In the genomic region with DNA sequence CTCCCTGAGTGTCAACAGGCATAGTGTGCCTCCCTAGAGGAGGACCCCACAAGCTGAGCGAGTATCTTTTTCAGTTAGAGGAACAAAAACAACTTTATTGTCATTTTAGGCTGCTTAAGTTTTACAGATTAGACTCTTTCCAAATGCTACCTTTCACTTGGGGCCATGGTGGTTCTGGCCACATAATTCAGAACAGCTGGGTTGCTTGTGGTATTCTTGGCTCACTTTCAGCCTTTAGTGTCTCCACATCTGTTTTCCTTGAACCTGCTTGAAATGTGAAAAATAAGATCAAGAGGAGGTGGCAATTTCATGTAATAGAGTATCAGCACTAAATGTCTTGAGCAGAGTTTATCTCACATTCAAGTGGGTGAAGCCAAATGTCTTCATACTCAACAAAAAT, we compare ENCODE assay signal across 25 mouse cellular contexts.
DNase-seq lines count a peak whose midpoint lies in the region; ATAC-seq lines count a peak whose summit lies in the region.
"Had no signal": no experiment of that assay in that cellular context is flagged by ENCODE, and none has a peak within 500 bp of the region (broad histone marks: within the 10 kb centered on the region; RNA-seq: fewer than 3 reads in every experiment).

No protein-coding gene starts in this region.

- H3K27me3 ChIP-seq in embryonic facial prominence, embryonic 13.5 days, result peaks cover 3% of the 10 kb centered on the region; the same call in 1 of the 2 replicates
- H3K27me3 ChIP-seq in heart, embryonic 12.5 days (replicated peaks), result no peaks in the 10 kb centered on the region
- H3K27me3 ChIP-seq: CH12.LX; forebrain, embryonic 15.5 days; heart, embryonic 13.5 days; lung, embryonic 15.5 days; megakaryocyte, embryonic 14.5 days; midbrain, embryonic 13.5 days; neural tube, embryonic 13.5 days had no signal

- H3K9ac ChIP-seq in embryonic facial prominence, embryonic 13.5 days, result no peak overlapping the region
- no peak overlapping the region for H3K9ac ChIP-seq in heart, embryonic 12.5 days
- H3K9ac ChIP-seq: forebrain, embryonic 15.5 days; heart, embryonic 13.5 days; lung, embryonic 15.5 days; midbrain, embryonic 13.5 days; neural tube, embryonic 13.5 days had no signal

- H3K9me3 ChIP-seq in embryonic facial prominence, embryonic 13.5 days, result no peaks in the 10 kb centered on the region
- H3K9me3 ChIP-seq in heart, embryonic 12.5 days (replicated peaks), result no peaks in the 10 kb centered on the region
- H3K9me3 ChIP-seq: forebrain, embryonic 10.5 days; forebrain, embryonic 15.5 days; heart, embryonic 13.5 days; lung, embryonic 15.5 days; megakaryocyte, embryonic 14.5 days; midbrain, embryonic 13.5 days; neural tube, embryonic 13.5 days had no signal

- 0 out of 2 replicates have a peak, but pooled peaks have one; percentile 6 for ATAC-seq in embryonic facial prominence, embryonic 13.5 days (ENCODE audit: insufficient number of reproducible peaks, insufficient read depth, low FRiP score, low TSS enrichment, low read depth)
- ATAC-seq in heart, embryonic 12.5 days (ENCODE audit: insufficient number of reproducible peaks, low FRiP score), result no peak
- ATAC-seq: forebrain, embryonic 15.5 days; hindbrain, embryonic 16.5 days; midbrain, embryonic 13.5 days had no signal

- no peak overlapping the region for H3K4me2 ChIP-seq in embryonic facial prominence, embryonic 13.5 days
- H3K4me2 ChIP-seq in heart, embryonic 12.5 days, result no peak overlapping the region
- H3K4me2 ChIP-seq: forebrain, embryonic 15.5 days; heart, embryonic 13.5 days; liver, embryonic 11.5 days; lung, embryonic 15.5 days; midbrain, embryonic 13.5 days; neural tube, embryonic 13.5 days had no signal

- DNase-seq in NIH3T3 (ENCODE audit: low read depth), result peak; percentile 59
- peak; percentile 24 for DNase-seq in embryo, embryonic 10.5 days (ENCODE audit: low spot score)
- peak; percentile 6 for DNase-seq in mesoderm, embryonic 11.5 days (ENCODE audit: low read depth, low spot score)
- DNase-seq in right cerebral cortex, postnatal 14 days, result no peak
- DNase-seq: adrenal gland, postnatal 10 days; cerebellum, adult 11 months; cerebellum, adult 9-10 months; heart, adult 2 months; heart, postnatal 10 days; kidney, adult 18-20 months; layer of hippocampus, postnatal 36 days; lung, postnatal 4 days; thymus, postnatal 4 days had no signal

- WGBS in embryonic facial prominence, embryonic 13.5 days, result 11% methylated on average over 1 of the region's 1 CpGs
- 54% methylated on average over 1 of the region's 1 CpGs for WGBS in heart, embryonic 12.5 days

- no peak overlapping the region for H3K4me3 ChIP-seq in embryonic facial prominence, embryonic 13.5 days
- H3K4me3 ChIP-seq in heart, embryonic 12.5 days, result no peak overlapping the region
- H3K4me3 ChIP-seq: forebrain, embryonic 10.5 days; forebrain, embryonic 15.5 days; heart, adult 2 months; heart, embryonic 13.5 days; lung, embryonic 15.5 days; megakaryocyte, embryonic 14.5 days; midbrain, embryonic 13.5 days; neural tube, embryonic 13.5 days had no signal

- H3K4me1 ChIP-seq in embryonic facial prominence, embryonic 13.5 days, result peaks cover 3% of the 10 kb centered on the region; the same call in 1 of the 2 replicates
- no peaks in the 10 kb centered on the region for H3K4me1 ChIP-seq in heart, embryonic 12.5 days (replicated peaks)
- H3K4me1 ChIP-seq: forebrain, embryonic 10.5 days; forebrain, embryonic 15.5 days; heart, embryonic 13.5 days; lung, embryonic 15.5 days; megakaryocyte, embryonic 14.5 days; midbrain, embryonic 13.5 days; neural tube, embryonic 13.5 days had no signal

- no peak overlapping the region for H3K27ac ChIP-seq in embryonic facial prominence, embryonic 13.5 days
- no peak overlapping the region for H3K27ac ChIP-seq in heart, embryonic 12.5 days (ENCODE audit: poor library complexity, severe bottlenecking)
- H3K27ac ChIP-seq: forebrain, embryonic 10.5 days; forebrain, embryonic 15.5 days; heart, adult 2 months; heart, embryonic 13.5 days; lung, embryonic 15.5 days; midbrain, embryonic 13.5 days; neural tube, embryonic 13.5 days had no signal

- H3K36me3 ChIP-seq in embryonic facial prominence, embryonic 13.5 days, result no peaks in the 10 kb centered on the region
- no peaks in the 10 kb centered on the region for H3K36me3 ChIP-seq in heart, embryonic 12.5 days
- H3K36me3 ChIP-seq: forebrain, embryonic 10.5 days; forebrain, embryonic 15.5 days; heart, embryonic 13.5 days; lung, embryonic 15.5 days; midbrain, embryonic 13.5 days; neural tube, embryonic 13.5 days had no signal
